Mouse (Mus musculus) layer of hippocampus, adult 2 months (tissue): ENCODE data around the gene Krtap7-1. TPM values are rescaled to one million over a fixed set of nuclear protein-coding genes. Genes with fewer than 3 reads are reported as not detected.

ENCODE experiments used
- DNase-seq, 2 experiments: peaks; one replicate each; pipeline ENCODE4 v3.0.0; 2022; ENCODE audit warnings: low spot score in 2 of 2
- H3K27ac ChIP-seq: fragments of 200-600 bp; 2 replicates; pipeline ENCODE4 v1.8.1; 2022
- H3K4me3 ChIP-seq: fragments of 200-600 bp; 2 replicates; pipeline ENCODE4 v1.8.1; 2022; ENCODE audit warnings: mild to moderate bottlenecking
- CTCF ChIP-seq: fragments of 200-600 bp; conservative IDR thresholded peaks from 2 replicates; pipeline ENCODE4 v1.8.1; 2022; ENCODE audit warnings: antibody characterized with exemption, mild to moderate bottlenecking, moderate library complexity
- total RNA-seq, 2 experiments: library from RNA; stranded (reverse); gene quantifications; 2 replicates each; pipeline ENCODE4 v1.2.3; 2021

Krtap7-1 gene
- total RNA-seq, 2 experiments from 2014 or later, result not detected

- peak in 1 of 2 experiments; percentile 7 for DNase-seq
- TF ChIP-seq CTCF, result no peak
- Histone ChIP-seq H3K4me3 (no peak overlapping the region), H3K27ac (no peak overlapping the region)
Measured at GRCm38 (mm10) chr16:89497002-89497401, 11.1 kb downstream of the Krtap7-1 start.

- Histone ChIP-seq H3K4me3 (no peak overlapping the region), H3K27ac (no peak overlapping the region)
- no peak for TF ChIP-seq CTCF
- no peak for DNase-seq
Measured at GRCm38 (mm10) chr16:89495394-89496153, 12.5 kb downstream of the Krtap7-1 start.

- no peak for TF ChIP-seq CTCF
Measured at GRCm38 (mm10) chr16:89487852-89488251, 20.3 kb downstream of the Krtap7-1 start, which contains the start of gene Krtap8-1. TSS of gene Krtap8-1 (minus strand) at chr16:89487952.

GRCm38 (mm10) chr16:89477679-89478314, 30.3 kb downstream of the Krtap7-1 start:
- H3K27ac ChIP-seq, result no peak overlapping the region
- H3K4me3 ChIP-seq, result no peak overlapping the region
- no peak for TF ChIP-seq CTCF
- DNase-seq, result no peak

More at GRCm38 (mm10) chr16:89487852-89488251, 20.3 kb downstream of the Krtap7-1 start, which contains the start of gene Krtap8-1:
- Histone ChIP-seq H3K4me3 (no peak within 1 kb of the TSS), H3K27ac (no peak within 1 kb of the TSS)
- no peak for DNase-seq

GRCm38 (mm10) chr16:89461189-89461588, 46.9 kb downstream of the Krtap7-1 start:
- no peak for DNase-seq
- H3K4me3 ChIP-seq, result no peak overlapping the region
- no peak for TF ChIP-seq CTCF

More at GRCm38 (mm10) chr16:89461189-89461588, 46.9 kb downstream of the Krtap7-1 start:
- no peak overlapping the region for H3K27ac ChIP-seq

Other genes starting within 250 kb of the Krtap7-1 start
- not detected for gene Krtap21-1, start 104.5 kb downstream of the Krtap7-1 start, total RNA-seq
- gene Krtap6-2, start 88.2 kb downstream of the Krtap7-1 start, total RNA-seq, result not detected
- gene Krtap8-1, start 20.4 kb downstream of the Krtap7-1 start, total RNA-seq, result not detected
- gene Krtap11-1, start 62.9 kb upstream of the Krtap7-1 start, total RNA-seq, result not detected